Mouse (Mus musculus) granulocyte monocyte progenitor cell, adult 5-6 weeks (primary cell): ENCODE results near the gene Nes. TPM values are rescaled to one million over a fixed set of nuclear protein-coding genes. Genes with fewer than 3 reads are reported as not detected.

Experiments
- ATAC-seq: replicated peaks from 2 replicates; pipeline ENCODE4 v1.8.0; 2016; ENCODE audit warnings: mild to moderate bottlenecking, moderate TSS enrichment, inconsistent platforms; ENCODE audit not compliant: poor library complexity, severe bottlenecking
- total RNA-seq, 2 experiments: library from RNA; stranded (forward) in 1 of 2; stranded (reverse) in 1 of 2; fragments of 200-712, 200-1000 nt in 1 of 2; fragments of >200 nt in 1 of 2; fragmentation: Nextera tagmentation in 1 of 2; gene quantifications; 2 replicates each; pipeline ENCODE4 v1.2.3; 2014 to 2017

The Nes gene
- total RNA-seq, 2 experiments from 2014 or later = 0.05 TPM; not detected in 1

DNA sequence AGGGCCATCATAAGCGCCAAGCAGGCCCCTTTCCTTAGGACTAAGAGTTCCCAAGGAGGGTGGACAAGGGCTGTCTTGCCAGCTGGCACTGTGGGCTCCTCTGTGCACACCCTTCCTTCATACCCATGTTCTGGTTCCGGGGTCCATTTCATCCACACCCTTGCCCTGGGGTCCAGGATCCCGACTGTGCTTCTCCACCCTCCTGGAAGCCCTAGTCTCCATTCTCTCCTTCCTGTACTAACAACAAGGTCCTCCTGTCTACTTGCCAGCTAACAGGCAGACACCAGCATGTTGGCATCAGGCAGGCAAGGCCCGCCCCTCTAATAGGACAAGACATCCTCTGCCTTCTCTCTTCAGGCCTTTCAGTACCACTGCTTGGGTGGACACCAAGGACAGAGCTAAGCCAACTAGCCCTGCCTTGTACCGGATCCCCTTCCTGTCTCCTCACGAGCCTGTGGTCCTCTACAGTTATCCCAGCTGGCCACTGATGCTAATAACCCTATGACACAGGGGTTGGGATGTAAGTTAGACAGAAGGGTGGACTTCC is 10.4 kb downstream of the Nes start:
- no peak for ATAC-seq

DNA sequence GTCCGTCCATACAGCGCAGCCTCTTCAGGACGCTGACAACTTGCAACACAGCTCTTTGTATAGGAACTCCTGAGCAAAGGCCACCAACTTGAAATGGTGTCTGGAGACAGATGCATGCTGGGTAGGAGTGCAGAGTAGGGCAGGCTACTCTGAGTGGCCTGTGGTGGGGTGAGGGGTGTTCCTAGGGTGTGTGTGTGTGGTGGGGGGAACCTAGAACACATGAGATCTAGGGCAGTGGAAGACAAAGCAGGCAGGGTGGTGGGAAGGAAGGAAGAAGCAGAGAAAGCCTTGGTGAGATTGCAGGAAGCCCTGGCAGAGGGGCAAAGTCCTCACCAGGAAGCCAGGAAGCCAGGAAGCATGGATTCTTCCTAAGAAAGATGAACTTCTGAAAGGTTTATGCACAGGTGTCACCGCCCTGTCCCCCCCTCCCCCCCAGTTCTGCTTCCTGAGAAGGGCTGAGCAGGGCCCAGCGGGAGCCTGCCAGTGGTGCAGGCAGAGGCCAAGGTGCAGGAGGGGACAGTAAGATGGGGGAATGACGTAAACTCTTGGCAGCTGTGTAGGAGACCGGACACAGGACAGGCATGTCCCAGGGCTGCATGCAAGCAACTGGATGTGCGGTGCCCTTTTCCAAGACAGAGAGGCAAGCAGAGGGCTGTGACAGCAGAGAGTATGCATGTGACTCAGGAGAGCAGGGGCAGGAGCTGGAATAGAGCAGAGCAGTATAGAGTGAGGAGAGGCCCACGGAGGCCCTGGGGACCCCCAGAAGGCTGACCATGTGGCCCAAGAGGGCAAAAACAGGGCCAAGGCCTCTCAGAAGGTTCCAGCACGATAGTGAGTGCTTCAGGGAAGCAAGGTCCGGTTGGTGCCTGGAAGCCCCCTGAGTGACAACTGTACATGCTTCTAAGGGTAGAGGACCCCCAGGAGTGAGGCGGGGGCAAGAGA is 11.3 kb downstream of the Nes start:
- ATAC-seq = no peak

DNA sequence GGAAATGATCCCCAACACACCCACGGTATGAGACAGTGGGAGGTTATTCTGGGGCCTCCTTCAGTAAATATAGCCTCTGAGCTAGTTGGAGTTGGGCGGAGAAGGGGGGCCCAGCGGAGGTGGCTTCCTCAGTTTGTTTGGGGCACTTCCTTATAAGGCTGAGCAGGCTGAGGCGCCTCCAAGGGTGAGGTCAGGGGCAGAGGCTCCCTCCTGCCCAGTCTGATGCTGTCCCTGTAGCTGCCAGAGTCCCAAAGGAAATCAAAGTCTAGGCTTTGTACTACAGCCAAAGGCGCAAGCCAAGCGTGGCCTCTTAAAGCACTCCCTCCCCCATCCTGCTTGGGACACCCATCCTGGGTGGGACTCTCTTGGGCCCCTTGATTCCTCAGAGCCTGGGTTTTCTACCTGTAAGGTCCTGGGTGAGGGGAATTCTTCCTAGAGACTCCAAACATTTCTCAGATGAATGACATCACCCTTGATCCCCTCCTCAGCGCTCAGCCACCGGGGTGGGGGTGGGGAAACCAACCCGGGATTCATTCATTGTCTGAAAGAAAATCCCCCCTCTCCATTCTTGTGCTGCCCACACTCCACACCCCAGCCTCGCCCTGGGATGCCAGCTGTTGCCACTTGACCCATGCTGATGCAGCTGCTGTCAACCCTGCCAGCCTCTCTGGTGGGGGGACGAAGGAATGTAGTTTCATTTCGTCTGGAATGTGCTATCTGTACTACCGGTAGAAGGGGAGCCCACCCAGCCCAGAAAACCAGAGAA is 12.1 kb downstream of the Nes start:
- ATAC-seq = peak; percentile 44

DNA sequence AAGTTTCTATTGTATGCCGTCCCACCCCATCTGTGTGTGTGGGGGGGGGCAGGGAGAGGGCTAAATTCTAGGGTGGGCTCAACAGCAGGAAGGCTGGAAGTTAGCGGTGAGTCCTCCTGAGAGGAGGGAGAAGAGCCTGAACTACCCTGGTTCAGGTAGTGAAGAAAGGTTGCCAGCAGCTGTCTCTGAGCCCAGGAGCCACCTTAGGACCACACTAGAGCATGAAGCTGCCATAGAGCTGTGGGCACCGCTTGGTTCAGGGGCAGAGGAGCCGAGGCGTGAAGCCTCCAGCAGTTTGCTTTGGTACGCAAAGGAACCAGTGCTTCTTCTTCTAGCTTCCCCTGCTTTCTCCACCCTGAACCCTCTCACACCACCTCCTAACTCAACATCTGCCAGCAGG is 12.7 kb downstream of the Nes start:
- ATAC-seq = no peak

DNA sequence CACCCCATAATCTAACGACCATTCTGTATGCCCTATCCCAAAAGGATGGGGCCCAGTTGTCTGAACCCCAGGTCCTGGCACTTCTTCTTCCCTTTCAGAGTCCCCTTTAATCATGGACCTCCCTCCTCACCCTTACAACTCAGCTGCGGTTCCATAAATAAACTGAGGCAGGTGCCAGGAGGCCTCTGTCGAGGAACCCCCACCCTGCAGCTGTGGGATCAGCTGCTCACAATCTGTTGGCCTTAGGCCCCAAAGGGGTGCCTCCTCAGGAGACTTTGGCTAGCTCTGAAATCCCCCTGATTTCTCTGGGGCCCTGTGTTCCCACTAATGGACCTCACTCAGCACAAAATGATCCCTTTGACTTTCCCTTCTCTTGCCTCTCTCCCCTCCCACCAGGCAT is 13.2 kb downstream of the Nes start:
- ATAC-seq = no peak

DNA sequence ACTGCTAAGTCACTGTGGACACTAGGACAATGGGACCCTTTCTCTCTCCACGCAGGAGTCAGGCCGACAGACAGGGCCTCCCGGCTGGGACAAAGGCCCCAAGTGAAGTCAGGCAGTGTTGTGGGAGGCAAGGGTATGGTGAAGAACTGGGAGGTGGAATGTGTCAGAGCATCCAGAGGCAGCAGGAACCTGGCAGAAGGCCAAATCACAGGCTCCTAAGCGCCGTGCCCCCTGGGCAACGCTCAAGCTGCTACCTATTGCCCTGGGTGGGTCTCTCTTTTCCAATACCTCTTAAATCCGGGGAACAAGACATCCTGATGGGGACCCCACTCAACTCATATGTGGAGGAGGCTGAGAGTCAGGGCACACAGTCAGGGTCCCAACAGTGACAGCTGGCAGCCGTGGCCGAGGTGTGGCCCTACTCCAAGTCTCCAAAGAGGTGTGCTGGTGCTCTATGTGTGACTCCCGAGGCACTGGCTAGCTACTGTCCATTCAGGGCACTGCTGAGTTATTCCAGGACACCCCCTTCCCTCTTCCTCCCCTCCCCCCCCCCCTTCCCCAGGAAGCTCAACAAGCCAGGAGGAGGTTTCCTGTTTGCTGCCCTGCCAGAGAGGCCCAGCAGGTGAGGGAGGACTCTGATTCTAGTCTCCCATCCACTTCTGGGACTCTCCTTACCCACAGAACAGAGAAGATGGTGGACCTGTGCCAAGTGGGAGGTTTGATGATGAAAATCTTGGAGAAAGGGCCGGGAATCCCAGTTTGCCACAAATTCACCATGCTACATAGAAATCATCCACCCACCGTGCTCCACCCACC is 14.8 kb downstream of the Nes start:
- ATAC-seq = no peak

DNA sequence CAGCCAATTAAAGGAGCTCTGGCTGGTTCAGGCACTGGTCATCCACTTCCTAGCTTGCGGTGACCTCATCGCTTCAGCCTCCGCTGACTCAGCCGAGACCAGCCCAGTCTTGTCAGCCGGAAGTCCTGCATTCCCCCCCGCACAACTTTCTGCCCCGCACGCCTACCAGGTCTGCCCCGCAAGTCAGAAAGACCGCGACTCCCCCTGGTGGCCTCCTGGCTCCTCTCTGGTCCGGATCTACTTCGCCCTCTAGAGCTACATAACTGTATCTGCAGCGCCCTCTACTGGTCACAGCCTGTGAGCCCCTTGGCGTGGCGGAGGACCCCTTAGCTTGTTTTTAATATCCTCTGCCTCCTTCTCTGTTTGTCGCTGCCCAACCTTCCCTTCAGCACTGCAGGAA is 16.0 kb downstream of the Nes start:
- peak; percentile 79 for ATAC-seq

DNA sequence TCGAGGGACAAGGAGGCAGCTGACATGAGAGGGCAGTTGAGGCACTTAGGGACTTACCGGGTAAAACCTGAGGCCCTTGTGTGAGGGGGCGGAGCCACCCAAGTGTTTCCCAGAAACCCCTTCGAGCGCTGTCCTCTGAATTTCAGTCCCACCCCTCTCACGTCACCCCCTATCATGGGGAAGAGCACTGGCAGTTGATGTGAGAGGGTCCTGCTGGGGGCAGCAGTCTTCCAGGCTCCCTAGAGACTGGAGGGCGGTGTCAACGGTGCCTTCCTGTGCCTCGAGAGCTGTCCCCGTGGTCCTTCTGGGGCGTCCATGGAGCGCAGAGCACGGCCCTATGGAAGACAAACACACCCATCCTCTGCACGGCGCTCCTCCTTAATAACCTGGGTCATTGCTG is 16.8 kb downstream of the Nes start:
- peak; percentile 60 for ATAC-seq

DNA sequence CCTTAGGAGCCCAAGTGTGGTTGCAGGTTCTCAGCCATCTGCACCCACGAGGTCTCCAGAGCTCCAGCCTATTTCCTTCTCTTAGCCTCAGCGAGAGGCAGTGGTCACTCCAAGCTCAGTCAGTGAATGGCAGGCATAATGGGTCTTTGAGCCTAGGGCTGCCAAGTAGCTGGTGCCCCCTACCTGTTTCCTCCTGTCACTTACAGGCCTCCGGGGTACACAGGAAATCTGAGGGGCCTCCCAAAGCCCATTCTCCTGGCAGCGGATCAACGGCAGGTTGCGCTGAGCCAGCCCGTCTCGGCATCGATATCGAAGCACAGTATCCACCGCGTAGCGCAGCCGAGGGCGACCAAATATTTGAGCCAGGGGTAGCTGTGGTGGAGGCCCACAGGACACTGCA is 17.2 kb downstream of the Nes start:
- ATAC-seq = no peak

DNA sequence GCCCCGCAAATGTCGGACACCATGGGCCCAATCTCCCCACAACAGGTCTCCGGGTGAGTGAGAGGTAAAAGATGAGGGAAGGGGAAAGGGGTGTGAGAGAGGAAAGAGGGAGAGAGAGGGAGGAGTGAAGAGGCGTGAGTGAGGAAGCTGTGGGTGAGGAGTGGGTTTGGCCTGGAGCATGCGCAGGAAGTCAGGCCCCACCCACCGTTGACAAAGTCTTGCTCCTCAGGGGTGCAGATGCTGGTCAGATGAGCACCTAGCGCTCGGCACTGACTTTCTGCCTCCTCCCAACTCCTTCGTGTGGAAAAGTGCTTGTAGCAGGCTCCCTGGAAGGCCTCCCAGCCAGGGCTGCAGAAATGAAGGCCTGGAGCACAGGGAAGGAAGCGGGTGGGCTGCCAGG is 19.1 kb downstream of the Nes start:
- ATAC-seq = no peak

DNA sequence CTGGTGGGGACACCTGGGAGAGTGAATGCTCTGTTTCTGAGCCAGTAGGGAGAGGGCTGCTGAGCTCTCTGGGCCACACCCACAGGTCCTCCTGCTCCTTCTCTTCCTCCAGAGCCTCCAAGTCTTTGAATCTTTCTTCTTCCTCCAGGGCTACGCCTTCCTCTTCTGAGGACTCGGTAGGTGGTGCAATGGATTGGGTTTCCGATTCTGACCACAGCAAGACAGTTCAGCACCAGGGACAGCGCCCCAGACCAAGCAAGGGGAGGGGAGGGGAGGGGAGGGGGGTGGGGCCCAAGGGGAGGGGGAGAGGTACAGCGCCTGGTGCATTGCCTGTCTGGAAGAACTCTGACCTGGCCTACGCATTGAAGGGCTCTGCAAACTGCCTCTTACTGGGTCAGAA is 22.6 kb downstream of the Nes start:
- ATAC-seq = peak; percentile 84

DNA sequence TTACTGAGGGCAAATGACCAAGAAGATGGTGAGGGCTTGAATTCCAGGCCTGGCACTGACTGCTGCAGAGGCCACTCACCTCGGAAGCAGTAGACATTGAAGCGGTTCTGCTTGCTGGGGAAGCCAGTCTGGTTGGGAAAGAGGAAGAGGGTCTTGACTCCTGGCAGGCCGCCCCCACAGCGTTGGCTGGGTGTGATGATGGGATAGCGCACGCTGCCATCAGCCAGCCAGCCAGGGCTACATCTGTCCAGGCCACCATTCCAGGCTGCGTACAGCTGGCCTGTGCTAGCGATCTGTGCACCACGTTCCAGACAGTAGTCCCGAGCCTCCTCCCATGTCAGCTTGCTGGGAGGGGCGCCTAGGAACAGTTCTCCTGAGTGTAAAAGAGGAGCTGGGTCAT is 24.5 kb downstream of the Nes start:
- ATAC-seq = no peak

DNA sequence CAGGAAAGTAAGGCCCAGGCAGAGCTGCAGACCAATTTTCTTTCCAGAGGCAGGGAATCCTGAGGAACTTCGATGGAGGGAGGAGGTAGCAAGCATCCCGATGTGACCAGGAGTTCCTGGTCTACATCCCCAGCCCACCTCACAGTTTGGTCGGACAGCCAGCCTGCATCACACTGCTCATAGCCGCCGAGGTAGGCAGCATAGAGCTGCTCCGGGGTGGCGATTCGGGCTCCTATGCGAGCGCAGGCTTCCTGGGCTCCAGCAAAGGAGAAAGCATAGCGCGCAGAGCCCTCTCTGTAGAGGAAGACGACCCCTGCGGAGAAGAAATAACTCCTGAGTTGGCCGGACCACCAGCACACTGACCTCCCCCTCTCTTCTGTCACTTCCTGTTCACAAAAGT is 25.5 kb downstream of the Nes start:
- ATAC-seq = no peak

DNA sequence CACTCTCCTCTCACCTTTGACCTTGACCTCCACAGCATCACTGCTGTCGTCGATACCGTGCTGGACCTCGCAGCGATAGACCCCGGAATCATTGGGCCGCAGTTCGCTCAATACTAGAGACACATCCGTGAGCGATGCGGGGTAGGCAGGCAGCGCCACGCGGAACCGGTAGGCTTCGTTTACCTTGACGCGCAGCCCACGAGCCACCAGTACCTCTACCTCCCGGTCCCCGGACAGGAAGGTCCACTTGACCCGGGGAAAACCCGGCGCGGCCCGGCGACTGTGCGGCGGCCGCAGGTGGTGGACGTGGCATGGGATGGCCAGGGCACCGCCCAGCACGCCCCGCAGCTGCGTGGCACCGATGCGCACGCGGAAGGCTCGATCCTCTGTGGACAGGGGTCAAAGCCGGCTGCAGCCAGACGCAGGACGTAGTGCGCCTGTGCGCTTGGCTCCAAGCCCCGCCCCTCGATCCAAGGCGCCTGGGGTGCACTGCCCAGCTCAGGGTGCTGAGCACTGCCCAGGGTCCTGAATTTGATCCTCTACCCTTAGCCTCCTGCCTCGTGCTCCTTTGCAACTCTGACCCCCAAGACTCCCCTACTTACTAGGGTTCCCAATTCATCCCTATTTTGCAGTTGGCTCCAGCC is 26.2 kb downstream of the Nes start:
- peak; percentile 44 for ATAC-seq

DNA sequence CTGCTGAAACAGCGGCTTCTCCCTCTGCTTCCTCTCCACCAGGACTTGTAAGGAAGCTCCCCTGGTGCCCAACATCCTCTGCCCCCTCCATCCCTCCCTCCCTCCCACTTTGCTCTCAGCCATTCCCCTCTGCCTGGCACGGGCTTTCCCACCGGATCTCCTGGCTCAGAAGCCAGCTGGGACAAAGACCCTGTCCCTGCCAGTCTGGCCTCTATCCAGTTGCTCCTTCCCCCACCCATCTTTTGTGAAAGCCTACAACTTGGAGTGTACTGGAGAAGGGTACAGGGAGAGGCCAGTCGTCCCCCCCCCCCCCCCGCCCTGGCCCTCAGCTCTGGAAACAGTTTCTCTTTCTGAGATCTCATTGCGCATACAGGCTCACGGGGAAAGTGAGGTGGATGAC is 27.9 kb downstream of the Nes start:
- ATAC-seq = no peak

DNA sequence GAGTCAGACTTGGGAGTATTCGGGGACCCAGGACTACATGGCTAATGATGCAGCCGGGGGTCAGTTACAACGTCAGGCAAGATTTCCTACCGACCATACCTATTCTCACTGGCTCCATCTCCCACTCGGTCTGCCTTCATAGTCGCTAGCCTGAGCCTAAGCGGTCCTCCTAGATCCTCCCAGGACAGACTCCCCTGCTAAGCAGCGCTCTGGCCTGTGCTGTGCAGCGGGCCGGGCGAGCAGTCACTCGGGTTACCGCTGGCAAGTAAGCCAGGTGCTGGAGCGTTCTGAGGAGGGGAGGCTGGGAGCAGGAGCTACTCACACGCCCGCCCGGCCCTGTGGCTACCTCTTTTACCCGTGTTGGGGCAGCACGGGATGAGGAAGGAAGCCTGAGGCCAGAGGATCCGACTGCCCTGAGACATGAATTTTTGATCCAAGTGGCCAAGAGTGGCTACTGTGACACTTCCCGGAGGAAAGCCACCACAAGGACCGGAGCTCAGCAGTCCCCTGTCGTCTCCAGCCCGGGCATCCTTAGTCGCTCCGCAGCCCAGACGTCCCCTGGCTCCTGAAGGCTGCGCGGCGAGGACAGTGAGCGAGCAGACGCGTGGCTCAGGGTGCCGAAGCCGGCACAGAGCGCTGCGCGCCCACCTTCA is 28.5 kb downstream of the Nes start:
- ATAC-seq = no peak

DNA sequence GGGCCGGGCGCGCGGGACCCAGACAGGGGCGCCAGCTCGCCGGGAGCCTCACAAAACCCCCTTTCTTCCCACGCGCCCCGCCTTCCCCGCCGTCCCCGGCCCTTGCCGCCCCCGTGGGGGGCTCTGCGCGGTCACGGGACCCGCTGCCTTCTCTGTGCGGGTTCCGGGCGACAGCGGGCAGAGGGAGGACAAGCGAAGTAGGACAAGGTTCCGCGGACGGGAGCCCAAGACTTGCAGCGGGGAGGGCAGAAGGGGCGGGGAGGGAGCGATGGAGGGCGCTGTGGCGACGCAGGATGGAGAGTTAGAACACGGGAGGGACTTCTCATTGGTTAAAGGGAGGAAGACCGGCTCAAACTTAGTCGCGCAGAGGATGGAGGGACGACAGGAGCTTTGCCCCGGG is 29.3 kb downstream of the Nes start, which contains the start of gene Bcan:
TSS of gene Bcan (minus strand) at position 50 of the 400 bp plus-strand sequence.
- no peak for ATAC-seq

DNA sequence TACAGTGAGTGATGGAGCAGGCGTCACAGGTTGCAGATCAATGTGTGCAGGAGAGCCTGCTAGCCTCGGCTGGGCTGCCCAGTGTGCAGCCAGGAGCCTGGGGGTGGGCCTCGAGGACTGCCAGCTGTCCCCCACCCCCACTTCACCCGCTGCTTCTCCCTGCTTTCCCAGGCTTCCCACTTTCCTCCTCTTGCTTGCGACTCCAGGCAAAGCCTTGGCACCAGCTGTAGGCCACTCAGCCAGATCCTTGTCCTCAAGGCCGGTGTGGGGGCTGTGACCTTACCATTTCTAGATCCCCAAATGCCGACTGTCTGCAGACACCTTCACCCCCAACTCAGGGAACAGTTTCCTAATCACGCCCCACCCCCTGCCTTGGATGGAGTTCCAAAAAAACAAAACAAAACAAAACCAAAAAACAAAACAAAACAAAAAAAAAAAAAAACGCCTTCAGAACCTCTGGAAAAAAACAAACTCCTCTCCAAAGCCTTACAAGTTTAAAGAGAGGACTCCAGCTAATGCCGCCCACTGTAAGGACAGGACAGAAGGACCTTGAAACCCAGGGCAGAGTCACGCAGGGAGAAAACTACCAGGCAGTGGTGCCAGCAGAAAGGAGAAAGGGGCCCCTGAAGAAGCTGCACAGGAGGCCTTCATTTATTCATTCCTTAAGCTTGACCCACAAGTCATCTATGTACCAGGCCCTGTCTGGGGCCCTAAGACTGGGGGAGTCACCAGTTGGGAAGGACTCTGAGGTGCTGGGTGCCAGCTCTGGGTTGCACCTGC is 30.1 kb downstream of the Nes start:
- ATAC-seq = no peak
